Mouse (Mus musculus): ENCODE measurements around the gene Kif9.

DNA sequence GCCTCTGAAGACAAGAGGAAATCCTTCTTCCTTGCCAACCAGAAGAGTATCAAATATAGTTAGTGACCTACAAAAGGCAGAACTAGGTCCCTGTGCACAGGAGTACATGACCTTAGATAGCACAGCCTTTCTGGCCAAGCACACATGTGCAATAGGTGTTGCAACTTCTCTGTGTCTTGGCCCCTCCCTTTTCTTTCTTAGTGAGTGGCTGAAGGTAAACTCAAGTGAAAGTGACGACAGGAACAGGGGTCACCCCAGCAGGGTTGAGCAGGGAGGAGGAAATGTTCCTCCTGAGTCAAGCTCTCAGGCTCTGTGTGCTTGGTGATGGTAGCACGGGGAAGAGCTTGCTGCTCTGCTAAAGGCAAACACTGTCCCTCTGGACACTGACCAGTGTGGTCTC is 49.0 kb downstream of the Kif9 start:
- TF ChIP-seq CTCF (IDR thresholded peaks at IDR 0.05; ENCODE audit: insufficient read depth, low read depth, low read length): no peak
- no peak for TF ChIP-seq POLR2A (IDR thresholded peaks at IDR 0.05; ENCODE audit: insufficient read depth, low read depth, low read length)
